Mouse (Mus musculus) MEL-GATA-1-ER (cell line): ENCODE data around the gene Umps.

ENCODE experiments used
- DNase-seq: peaks from one replicate; pipeline ENCODE4 v3.0.0-alpha.2; 2012; ENCODE audit warnings: low read depth; ENCODE audit errors: extremely low read depth

Gene Umps

DNA sequence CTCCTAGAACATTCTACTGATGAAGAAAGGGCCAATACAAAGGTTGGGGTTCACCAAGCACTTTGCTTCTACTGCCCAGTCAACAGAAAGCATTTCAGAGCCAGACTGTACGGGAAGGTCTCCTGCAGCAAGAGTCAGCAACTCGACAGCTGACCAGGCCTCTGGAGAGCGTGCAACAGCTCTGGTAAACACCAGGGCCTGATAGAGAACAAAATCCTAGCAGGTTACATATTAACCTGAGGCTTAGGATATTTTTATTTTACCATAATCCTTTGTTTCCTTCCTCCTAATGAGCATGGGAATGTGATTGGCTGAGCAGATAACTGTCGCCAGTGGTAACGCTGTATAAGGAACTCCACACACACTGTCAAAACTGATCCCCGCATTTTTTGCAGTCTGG is 3.3 kb downstream of the Umps start:
- no peak for DNase-seq

DNA sequence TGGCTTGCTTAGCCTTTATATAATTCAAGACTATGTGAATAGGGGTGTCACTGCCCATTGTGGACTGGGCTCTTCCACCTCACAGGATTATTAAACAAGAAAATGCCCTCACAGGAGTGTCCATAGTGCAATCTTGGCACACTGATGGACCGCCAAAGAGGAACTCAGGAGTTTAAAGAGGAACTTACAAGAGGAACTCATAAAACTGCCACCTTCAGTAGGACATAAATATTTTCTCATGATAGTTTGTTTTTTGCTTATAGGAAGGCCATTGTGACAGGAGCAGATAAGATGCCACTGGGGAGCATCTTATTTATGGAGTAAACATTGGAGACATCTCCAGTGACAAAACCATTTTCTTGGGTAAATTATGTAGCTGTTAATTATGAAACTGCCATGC is 12.0 kb downstream of the Umps start:
- peak; percentile 76 for DNase-seq

DNA sequence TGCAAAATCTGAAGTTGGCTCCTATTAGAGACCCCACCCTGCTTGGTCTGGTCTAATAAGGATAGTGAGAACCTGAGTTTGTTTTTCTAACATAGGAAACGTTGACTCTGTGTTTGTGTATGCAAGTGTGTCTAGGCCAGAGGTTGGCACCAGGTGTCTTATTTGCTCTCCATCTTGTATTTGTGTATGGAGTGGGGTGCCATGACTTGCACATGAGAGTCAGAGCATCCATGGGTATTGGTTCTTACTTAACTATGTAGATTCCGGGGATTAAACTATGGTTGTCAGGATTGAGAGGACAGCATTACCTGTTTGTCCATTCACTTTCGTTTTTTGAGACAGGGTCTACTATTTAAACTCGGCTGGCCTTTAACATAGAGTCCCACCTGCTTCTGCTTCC is 13.8 kb downstream of the Umps start:
- no peak for DNase-seq

DNA sequence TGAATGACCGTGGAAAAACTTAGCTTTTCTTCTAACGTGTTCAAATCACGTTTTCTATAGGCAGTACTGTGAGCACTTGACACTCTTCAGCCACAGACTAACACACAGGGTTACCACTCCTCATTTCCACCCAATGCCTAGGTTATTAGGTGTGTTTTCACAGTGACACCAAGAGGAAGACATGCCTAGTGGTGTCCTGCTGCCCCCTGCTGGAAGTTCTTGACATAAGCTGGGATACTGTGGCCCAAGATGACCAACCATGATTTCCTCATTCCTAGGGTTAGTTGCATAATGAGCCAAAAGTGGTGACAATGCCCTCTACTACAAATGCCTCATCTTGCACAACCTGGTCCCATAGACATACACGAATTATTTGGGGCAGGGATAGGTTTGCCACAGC is 16.0 kb downstream of the Umps start:
- peak; percentile 45 for DNase-seq

DNA sequence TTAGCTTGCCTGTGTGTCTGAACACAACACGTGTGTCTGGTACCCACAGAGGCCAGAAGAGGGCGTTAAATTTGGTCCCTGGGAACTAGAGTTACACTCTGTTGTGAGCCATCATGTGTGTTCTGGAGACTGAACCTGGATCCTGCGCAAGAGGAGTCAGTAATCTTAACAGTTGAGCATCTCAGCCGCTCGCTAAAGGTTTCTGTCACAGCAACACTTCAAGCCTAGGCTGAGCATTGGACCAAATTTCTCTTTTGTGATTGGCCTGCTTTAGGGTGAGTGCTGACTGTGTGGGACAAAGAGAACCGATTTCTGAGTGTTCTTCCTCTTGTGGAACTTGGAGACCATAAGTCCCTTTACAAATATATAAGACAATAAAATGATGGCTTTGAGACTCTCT is 16.5 kb downstream of the Umps start:
- no peak for DNase-seq

DNA sequence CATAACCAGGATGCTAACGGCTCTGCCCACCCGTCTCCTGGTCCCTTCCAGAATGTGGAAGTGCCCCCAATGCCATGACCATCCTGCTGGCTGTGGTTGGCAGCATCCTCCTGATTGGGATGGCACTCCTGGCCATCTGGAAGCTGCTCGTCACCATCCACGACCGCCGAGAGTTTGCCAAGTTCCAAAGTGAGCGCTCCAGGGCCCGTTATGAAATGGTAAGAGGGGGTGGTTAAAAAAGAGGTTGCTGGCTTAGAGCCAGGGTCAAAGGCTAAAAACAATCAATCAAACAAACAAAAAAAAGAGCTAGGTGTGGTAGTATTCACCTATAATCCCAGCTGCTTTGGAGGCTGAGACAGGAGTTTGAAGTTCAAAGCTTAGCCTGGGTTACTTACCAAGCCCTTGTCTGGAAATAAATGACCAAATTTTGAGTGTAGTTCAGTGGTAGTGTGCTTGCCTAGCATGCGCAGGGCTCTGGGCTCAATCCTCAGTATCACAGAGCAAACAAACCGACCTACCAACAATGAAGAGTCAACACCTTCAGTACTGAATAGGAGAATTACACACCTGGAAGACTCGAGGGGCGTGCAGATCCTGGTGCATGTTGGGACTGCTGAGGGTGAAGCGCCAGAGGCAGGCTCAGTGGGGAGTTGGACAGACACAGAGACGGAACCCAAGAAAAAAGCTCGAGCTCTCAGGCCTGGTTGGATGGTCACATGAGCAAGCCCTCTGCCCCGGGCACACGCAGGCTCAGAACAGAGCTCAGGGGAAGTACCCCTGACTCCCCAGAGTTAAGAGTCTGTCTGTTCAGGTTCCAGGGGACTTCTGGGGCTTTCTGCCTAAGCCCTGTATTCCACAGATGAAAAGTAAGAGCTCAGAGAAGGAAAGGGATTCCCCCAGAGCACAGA is 18.9 kb downstream of the Umps start:
- no peak for DNase-seq

DNA sequence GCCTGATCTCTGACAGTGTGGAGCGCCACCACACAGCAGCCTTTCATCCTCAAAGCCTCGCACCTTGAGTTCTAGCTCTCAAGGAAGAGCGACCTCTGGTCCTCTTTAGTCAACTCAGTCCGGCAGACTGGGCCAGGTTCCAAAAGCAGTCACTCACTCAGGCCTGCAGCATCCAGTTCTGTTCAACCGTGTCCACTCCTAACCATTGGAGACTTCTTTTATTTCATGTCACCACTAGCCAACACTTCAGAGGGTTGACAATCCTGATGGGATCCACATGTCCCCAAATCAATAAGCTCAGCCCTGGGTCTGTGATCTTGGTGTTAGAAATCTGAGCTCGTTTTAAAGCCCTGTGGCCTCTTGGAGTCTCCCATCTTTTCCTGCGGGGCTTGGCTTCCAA is 20.8 kb downstream of the Umps start:
- DNase-seq: no peak

DNA sequence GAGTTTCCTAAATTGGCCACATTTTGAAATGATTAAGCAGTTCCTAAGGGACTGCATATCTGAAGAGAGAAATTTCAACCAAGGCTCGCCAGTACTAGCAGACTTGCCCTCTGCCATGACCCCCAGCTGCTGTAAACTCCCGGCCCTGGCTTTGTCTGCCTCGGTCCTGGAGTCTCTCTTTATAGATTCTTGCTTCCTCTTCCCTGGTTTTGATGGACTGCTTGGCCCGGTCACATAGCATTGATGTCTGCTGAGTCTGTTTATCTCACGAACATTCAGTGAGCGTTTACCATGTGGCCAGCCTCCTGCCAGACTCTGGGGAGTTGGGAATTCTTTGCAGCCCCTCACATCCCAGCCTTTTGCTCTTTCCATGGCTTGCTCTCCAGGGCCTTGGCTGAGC is 22.1 kb downstream of the Umps start:
- no peak for DNase-seq

DNA sequence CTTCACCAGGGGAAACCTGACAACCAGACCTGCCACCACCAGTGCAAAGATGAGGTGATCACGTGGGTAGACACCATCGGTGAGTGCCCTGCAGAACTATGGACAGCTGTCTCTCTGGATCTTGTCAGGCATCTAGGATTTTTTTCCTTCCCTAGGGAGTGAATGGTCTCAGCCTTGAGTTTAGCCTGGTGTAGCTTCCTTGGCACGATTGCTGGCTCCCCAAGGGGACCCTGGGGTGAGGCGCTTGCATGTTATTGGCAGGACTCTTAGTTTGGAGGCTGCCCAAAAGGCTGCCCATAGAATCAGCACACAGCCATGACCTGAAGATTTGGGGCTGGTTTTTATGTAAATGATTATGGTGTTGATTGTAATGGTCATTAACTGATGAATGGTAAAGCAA is 22.7 kb downstream of the Umps start:
- no peak for DNase-seq

DNA sequence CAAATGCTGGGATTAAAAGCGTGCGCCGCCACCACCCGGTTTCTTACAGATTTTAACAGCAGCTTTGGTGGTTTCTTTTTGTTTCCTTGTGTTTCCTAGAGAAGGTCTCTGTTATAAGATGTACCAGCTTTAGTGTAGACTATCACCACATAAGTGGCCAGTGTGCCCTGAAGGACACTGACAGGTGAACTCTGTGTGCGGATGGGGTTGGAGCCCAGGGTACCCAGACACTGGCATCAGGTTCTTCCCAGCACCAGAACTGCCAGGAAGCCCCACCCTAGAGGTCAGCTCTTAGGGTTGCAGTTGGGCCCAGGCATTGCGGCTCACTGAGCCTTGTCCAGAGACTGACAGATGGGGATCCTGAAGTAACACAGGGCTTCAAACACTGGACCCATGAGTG is 23.4 kb downstream of the Umps start:
- DNase-seq: no peak

DNA sequence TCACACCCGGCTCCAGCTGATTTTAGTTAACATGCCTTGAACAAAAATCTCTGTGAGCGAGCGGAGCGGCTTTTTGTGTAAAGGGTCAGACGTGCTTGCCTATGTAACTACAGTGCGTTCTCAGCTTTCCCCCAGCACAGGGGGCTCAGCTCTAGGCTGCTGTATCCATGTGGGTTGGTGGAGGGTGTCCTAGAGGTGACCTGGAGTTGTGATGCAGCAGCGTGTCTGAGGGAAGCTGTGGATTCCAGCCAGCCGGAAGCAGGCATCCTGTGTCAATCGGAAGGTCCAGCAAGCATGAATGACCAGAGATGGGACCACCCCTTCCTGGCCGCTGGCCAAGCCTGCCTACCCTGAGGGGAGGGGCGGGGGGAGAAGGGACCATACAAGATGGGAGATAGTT is 24.5 kb downstream of the Umps start:
- DNase-seq: no peak

DNA sequence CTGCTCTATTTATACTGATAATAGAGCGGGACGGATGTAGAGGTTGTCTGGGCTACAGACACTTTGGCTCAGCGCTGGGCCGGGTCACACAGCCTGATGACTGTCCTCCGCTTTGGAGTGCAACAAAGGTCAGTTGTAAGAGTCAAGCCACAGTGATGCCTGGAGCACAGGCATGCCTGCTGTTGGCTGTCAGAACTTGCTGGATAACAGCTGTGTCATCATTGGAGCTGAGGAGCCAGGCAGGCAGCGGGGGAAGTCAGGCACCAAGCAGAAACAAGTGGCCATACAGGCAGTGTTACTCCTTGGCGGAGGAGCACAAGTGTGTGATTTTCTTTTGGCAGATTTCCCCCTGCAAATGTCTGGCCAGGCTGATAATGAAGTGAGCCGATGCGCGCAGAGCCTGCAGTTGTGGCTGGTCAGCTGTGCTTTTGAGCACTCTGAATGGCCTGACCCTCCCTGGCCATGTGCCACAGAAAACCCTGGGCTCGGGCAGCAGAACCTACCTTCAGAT is 25.5 kb downstream of the Umps start:
- DNase-seq: no peak

DNA sequence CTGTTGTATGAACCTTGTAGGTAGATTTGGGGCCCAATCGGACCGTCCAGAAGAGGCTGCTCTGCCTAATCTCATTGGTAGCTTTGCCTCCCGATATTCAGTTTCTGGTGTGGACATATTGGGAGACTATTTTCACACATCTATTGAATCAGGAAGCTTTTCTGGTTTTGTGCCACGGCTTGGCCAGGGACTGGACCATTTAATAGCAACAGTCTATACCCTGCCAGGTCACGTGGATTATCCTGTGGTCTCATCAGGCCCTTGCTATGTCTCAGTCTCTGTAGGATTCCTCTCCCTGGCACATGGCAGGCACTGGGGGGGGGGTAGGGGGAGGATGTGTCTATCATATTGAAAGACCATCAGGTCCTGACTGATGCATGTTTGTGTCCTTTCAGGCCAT is 26.7 kb downstream of the Umps start:
- DNase-seq: no peak

DNA sequence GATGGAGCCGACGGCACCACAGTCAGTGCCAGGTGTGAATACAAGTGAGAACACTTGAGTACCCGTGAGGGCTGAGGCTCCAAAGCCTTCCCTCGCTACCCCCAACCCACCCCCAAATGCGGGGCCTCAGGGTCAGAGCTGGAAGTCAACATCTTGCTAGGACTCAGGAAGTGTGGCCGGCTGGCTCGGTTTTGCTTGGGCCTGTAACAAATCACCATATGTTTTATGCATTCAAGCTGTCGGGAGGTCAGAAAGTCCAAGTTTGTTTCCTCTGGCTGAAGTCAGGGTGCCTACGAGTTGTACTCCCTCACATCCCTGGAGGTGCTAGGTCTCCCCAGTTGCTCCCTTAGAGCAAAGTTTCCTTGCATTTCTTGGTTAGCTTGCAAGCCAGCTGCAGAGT is 27.2 kb downstream of the Umps start:
- DNase-seq: no peak

DNA sequence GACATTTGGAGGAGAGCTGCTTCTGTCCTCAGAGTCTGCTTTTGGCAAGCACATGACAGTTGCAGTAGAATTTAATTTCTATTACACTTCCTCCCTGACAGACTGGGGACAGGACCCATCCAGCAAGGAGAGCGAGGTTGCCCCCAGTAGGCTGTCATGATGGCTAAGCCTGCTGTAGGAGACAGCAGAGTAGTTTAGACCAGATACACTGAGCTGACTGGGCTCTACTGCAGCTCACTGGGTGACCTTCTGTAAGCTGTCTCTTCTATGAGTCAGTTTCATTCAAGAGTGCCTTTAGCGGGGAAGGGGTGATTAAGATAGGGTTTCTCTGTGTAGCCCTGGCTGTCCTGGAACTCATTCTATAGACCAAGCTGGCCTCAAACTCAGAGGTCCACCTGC is 27.7 kb downstream of the Umps start:
- DNase-seq: no peak

DNA sequence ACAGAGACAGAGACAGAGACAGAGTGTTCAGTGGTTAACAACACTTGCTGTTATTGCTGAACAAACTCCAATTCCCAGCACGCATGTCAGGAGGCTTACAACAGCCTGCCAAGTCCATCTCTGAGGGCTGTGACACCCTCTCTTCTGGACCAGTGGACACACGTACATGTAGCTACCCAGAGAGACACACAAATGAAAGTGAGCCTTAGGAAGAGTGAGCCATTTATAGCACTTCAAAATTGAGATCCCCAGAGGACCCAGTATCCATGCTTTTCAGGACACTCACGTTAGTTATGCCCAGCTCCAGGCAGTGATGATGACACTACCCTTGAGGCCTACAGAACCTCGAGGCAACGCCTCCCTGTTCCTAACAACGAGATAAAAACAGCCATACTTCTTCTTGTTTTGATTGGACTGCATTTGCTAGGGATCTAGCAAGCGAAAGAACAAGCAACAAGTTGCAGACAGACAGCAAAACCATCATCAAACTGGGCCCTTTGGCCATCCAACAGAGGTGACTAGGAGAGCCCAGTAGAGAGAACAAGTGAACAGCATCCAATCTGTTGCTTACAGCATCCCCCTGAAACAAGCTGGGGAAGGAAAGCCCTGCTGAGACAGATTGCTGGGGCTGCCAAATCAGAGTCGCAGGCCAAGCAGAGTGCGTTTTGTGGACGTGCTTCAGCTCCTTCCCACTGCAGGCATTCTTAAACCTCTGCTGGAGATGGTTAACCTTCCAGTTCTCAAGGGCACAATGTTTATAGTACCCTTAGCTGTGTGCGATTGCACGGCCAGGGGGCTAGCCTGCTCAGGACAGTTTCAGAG is 28.3 kb downstream of the Umps start:
- DNase-seq: no peak

DNA sequence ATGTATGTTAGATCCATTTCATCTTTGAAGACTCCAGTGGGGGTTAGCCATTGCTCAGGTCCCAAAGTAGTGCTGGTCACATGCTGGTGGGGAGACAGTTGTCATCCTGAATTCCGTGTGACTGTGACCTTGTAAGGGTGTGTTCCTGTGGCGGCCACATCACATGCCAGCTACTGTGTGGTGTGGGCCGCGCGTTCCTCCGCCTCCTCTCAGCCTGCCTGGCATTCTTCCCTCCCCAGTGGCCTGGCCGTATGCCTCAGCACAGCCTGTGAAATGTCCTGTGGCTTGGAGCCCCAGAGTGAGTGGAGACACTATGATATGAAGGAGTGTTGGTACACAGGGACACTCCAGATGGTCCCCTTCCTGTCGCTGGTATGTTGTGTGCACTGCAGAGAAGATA is 29.3 kb downstream of the Umps start:
- DNase-seq: no peak

DNA sequence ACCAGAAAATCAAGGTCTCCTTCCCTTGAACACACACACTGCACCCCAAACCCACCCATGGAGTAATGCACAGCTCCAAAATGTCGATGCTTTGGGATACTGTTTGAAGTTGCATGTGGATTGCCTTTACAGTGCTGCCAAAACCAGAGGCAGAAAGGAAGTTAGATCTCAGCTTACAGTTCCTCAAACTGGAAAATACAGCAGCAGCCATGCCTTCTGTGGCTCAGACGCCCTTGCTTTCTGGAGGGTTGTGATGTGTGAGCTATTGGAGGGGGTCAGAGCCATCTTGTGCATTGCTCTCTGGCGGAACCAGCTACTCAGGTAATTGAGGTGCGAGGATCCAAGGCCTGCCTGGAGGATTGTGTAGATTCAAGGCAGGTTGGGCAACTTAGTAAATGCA is 30.0 kb downstream of the Umps start:
- DNase-seq: no peak

DNA sequence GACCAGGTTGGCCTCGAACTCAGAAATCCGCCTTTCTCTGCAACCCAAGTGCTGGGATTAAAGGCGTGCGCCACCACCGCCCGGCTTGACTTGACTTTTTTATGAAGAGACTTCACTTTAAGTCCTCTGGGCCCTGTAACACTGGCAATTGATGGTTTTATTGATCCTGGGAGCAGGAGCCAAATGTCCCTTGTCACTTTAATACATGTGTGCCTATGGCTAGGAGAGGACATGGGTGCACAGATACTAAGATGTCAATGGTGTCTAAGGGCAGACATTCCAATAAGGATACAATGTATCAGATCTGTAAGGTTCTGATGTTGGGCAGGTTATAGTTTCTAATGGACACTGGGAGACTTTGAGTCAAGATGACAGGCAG is 31.4 kb downstream of the Umps start:
- no peak for DNase-seq

DNA sequence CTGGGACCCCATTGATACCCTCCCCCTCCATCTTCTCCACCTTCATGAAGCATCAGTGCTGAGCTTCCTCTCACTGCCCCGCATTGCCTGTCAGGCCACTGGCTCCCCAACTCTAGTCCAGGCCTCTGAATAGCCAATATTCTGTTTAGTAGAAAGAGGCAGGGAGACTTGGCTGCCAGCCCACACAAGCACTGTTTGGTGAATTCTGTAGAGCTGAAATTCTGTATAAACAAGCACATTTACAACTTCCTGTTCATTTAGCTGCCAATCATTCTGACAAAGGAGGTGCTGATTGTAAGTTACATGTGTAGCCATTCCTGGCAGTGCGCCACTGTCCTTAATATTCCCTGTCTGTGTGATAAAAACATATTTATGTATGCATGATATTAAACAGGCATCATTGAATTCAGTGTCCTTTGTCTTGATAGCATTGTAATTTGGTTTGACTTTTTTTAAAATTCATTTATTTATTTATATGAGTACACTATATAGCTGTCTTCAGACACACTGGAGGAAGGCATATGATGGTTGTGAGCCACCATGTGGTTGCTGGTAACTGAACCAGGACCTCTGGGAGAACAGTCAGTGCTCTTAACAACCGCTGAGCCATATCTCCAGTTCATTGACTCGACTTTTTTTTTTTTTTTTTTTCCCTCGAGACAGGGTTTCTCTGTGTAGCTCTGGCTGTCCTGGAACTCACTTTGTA is 32.0 kb downstream of the Umps start:
- no peak for DNase-seq

DNA sequence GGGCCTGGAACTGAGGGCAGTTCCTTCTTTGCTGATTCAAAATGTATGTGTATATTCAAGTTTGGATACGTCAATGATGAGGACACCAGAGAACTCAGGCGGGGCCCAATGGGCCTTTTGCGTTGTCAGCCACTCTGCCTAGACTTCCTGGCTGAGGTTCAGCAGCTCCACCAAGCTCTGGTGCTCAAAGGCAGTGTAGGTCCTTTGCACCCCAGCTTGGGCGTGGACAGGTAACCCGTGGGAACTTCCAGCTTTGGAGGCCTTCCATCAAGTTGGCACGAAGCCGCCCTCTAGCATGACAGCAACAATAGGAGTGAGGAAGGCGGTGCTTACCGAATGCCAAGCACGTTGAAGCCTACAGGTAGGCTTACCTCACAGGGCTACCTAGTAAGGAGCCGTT is 33.4 kb downstream of the Umps start:
- DNase-seq: no peak

DNA sequence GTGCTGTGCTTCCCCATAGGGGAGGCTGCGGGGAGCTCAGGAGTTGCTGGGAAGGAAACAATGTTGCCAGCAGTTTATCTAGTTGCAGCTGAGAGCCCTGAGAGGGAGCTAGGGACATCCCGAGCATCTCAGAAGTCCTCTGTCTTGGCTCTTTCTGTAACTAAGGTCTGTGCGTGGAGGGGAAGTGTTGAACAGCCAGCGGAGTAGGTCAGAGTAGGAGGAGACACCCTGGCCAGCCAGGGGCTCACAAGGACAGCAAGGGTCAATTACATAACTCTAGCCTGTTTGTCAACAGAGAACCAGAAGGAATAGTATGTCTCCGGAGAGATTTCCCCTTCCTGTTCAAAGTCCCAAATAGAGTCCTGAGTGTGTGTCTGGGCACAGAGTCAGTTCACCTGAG is 34.7 kb downstream of the Umps start:
- no peak for DNase-seq
